Mouse (Mus musculus) WW6 (cell line): ENCODE measurements at regions not wholly inside any gene's neighbourhood (a gene's known extent, or its start where the extent isn't known, plus 50 kb on each side); places are given as distances from the start of the nearest gene placed in this dataset.

ENCODE experiments used
- DNase-seq: peaks from one replicate; pipeline ENCODE4 v3.0.0-alpha.2; 2013; ENCODE audit warnings: low read depth, low spot score

DNA sequence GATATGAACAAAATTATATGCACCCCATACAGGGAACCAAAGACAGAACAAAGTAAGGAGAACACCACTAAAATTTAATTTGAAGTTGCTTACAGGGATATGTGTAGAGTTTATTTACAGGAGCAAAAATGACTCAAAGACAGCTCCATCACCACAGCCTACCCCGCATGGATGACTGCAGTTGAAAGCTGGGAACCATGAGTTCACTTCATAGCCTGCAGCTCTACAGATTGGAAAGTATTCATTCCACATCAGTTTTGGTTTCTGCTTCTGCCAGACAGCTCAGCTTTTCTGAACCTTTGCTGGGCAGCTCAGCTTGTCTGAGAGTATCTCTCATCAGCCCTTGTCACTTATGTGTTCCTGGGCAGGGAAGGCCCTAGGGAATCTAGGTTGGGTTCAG lies 160.6 kb upstream of the Sema3d start:
- DNase-seq = no peak

DNA sequence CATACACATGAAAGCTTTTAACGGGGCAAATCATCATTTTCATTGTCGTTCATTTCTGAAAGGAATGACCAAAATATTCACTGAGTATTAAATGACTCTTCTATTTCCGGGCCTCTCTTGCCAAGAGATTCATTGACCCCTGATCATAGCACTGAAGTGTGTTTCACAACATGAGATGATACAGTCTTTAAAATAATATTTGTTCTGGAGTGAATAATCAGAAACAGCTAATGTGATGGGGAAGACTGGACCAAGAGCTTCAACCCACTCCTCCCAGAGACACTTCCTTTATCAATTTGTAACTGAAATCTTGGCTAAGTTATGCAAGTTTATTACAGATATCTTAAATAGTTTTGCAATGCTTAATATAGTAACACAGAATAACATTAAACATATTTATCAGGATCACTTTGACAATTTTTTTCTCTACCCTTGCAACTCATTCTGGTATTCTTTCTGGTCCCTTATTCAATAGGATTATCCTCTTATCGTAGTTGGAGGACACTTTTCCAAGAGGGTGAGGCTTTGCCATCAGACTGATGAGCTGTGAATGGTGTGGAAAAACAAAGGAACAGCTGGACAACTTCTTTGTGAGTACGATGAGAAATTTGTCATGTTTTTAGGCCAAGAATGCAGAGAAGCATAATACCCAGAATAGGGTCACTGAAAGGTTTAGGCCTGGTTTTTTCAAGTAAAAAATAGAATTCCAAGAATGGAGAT lies 149.6 kb upstream of the Sema3d start:
- DNase-seq = no peak

DNA sequence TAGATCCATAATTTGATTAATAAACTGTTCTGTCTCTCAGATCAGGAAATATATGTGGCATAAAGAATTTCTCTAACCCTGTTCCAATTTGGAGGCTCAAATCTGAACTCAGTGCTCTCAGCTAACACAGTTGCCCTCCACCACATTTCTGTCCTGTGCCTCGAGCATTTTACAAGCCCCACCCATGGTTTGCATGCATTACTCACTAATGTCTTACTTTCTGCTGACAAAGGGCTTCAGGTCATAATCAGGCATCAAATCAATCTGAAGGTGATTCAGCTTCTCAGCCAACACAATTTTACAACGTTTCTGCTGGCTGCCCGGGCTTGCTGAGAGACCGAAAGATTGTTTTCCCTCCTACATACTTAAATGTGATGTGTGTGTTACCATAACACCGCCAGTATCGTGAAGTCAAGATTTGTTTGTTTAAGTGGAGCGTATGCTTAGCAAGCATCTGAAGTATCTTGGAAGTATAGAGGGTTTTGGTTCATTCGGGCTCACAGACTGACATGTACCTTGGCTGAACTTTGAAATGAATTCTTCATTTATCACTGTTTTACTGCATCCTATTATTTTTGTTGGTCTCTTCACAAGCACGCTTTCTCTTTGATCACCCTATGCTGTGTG lies 139.9 kb upstream of the Sema3d start:
- no peak for DNase-seq

- no peak for DNase-seq
These were observed 89.5 kb upstream of the Sema3d start for GRCm38 (mm10) chr5:12293685-12294084.

DNA sequence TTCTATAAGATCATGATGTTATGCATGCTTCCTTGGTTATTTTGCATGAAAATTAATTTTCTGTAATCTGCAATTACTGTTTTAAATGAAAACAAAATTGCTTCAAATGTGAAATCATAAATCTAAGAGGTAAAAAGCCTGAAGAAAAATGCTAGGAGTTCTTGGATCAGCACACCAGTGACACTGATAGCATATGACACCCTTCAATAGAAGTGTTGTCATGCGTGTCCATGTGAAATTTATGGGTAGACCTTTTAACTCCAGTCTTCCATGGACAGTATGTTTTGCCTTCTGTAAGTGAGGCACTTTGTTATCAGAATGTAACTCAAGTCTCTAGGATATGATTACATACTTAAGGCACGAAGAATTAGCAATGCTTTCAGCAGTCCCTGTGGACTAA lies 85.9 kb upstream of the Sema3d start:
- no peak for DNase-seq

- no peak for DNase-seq
These were observed 81.1 kb upstream of the Sema3d start for GRCm38 (mm10) chr5:12301833-12302808.

GRCm38 (mm10) chr5:12309408-12309807 lies 73.8 kb upstream of the Sema3d start:
- no peak for DNase-seq

DNA sequence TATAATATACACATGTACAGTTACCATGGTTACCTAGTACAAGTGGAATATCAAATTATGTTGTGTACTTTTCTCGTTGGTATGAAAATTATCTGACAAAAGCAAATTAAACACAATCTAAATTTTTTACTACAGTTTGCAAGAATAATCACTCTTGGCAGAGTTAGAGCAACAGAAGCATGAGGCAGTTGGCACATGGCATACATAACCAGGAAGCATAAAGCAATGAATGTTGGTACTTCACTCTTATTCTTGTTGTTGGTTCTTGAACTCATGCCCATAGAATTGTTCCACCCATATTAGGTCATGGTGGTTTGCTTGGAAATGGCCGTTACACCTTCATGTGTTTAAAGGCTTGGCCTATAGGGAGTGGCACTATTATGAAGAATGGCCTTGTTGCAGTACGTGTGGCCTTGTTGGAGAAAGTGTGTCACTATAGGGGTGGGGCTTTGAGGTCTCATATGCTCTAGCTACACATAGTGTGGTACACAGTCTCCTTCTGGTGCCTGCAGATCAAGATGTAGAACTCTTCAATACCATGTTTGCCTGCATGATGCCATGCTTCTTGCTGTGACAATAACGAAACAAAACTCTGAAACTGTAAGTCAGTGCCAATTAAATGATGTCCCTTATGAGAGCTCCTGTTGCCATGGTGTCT lies 50.4 kb upstream of the Sema3d start:
- DNase-seq = no peak
